Mouse (Mus musculus) liver, embryonic 14.5 days (tissue): ENCODE measurements around the gene Casp7. TPM values are rescaled to one million over a fixed set of nuclear protein-coding genes. Genes with fewer than 3 reads are reported as not detected.

Experiments
- ATAC-seq: fragments of 200-750 bp; cut with Nextera tagmentation; 2 replicates; pipeline ENCODE4 v1.8.0; 2017; ENCODE audit warnings: moderate number of reproducible peaks, mild to moderate bottlenecking, moderate library complexity; ENCODE audit not compliant: insufficient read depth
- DNase-seq, 3 experiments: peaks; one replicate each; pipeline ENCODE4 v3.0.0-alpha.2; 2012 to 2013; ENCODE audit warnings: low read depth in 3 of 3, low spot score in 3 of 3
- H3K27ac ChIP-seq: fragments of 300-500 bp; sonication (generic); 2 replicates; pipeline ENCODE4 v1.5.1; 2014; ENCODE audit warnings: moderate library complexity, mild to moderate bottlenecking, control low read depth, inconsistent platforms
- H3K27me3 ChIP-seq: fragments of 300-500 bp; sonication (generic); 2 replicates; pipeline ENCODE4 v1.6.1; 2014; ENCODE audit warnings: mild to moderate bottlenecking, low read length, moderate library complexity; ENCODE audit not compliant: control insufficient read depth, insufficient read depth
- H3K36me3 ChIP-seq: fragments of 300-500 bp; sonication (generic); replicated peaks from 2 replicates; pipeline ENCODE4 v1.6.1; 2014; ENCODE audit warnings: low read depth; ENCODE audit not compliant: control insufficient read depth, insufficient read depth
- H3K4me1 ChIP-seq, 2 experiments: fragments of 200-500 bp in 1 of 2; fragments of 300-500 bp in 1 of 2; sonication (generic) in 1 of 2; replicated peaks; 2 replicates each; pipeline ENCODE4 v1.6.1; 2012 to 2014; ENCODE audit warnings: antibody characterized with exemption in 1 of 2, inconsistent platforms in 1 of 2, low read length in 1 of 2; ENCODE audit not compliant: control insufficient read depth in 2 of 2, insufficient read depth in 2 of 2
- H3K4me2 ChIP-seq: fragments of 300-500 bp; sonication (generic); 2 replicates; pipeline ENCODE4 v1.6.1; 2014; ENCODE audit warnings: low read depth, mild to moderate bottlenecking, control low read depth, moderate library complexity
- H3K4me3 ChIP-seq, 2 experiments: fragments of 200-500 bp in 1 of 2; fragments of 300-500 bp in 1 of 2; sonication (generic) in 1 of 2; 2 replicates each; pipeline ENCODE4 v1.5.1; 2012 to 2014; ENCODE audit warnings: low read depth in 2 of 2, low read length in 2 of 2, mild to moderate bottlenecking in 2 of 2, control low read depth in 1 of 2, inconsistent platforms in 1 of 2, moderate library complexity in 1 of 2; ENCODE audit not compliant: insufficient read depth in 1 of 2
- H3K9ac ChIP-seq: fragments of 300-500 bp; sonication (generic); replicated peaks from 2 replicates; pipeline ENCODE4 v1.6.1; 2014; ENCODE audit warnings: mild to moderate bottlenecking, control low read depth, moderate library complexity
- H3K9me3 ChIP-seq: fragments of 300-500 bp; sonication (generic); 2 replicates; pipeline ENCODE4 v1.6.1; 2016; ENCODE audit warnings: low read length, mixed read lengths; ENCODE audit not compliant: control insufficient read depth
- CTCF ChIP-seq: IDR thresholded peaks from 2 replicates; pipeline ENCODE4 v1.5.1; 2016; ENCODE audit warnings: antibody characterized with exemption, low read depth, control low read depth
- EP300 ChIP-seq: IDR thresholded peaks from 2 replicates; pipeline ENCODE4 v1.6.1; 2016; ENCODE audit warnings: antibody characterized with exemption, low read depth
- WGBS: fragments of 180-500 bp; shearing (Covaris S2); extraction: QIAGEN DNeasy Blood & Tissue Kit; methylation state at CpG from one replicate; pipeline ENCODE4 v1.1.7; 2014; ENCODE audit not compliant: insufficient replicate concordance; 5-methylcytosine and 5-hydroxymethylcytosine counted together
- polyA plus RNA-seq, 2 experiments: library from polyadenylated mRNA; depleted of rRNA in 1 of 2; stranded (reverse) in 1 of 2; unstranded in 1 of 2; fragments of >200 nt; fragmentation: Nextera tagmentation in 1 of 2; extraction: Ambion mirVana in 1 of 2; gene quantifications; 2 replicates each; pipeline versions ENCODE4 v1.2.1 to v1.2.3; 2012 to 2014

Casp7 gene
- polyA plus RNA-seq, 2 experiments = 9.5 to 13.2 TPM

DNA sequence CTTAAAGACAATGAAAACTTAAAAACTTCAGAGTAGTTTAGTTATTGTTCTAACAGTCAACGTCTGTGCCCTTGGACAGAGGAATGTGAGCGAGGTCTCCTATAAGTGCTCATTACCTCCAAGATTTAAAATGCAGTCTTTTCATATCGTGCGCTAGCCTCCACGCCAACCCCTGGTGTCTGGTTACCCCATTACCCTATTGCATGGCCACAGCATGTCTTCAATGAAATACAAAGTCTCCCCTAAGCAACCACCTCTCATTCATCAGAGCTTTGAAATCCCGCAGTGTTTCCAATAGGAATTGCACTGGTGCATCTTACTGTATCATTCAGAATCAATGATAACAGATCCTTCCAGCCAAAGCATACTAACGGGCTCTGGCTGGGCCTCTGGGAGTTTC, 24.7 kb upstream of the Casp7 start:
- H3K27ac ChIP-seq = no peak overlapping the region
- TF ChIP-seq EP300 (no peak), CTCF (no peak)
- 71% methylated on average over 7 of the region's 7 CpGs for WGBS

DNA sequence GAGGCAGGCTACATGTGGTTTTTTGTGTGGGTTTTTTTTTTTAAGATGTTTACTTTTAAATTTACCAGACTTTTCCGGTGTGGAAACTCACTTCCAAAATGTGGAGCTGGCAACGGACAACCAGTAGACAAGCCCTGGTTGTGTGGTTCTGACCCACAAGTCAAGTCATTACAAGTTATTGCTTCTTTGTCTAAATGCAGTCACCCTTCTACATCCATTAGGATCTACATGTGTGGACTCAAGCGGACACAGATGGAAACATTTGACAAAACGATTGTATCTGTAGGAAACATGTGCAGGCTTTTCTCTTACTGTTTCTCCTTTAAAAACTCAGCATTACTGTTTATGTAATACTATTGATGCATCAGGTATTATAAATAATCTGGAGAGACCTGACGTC, 23.7 kb upstream of the Casp7 start:
- Histone ChIP-seq H3K4me1 (peaks cover 1% of the 10 kb centered on the region in 2 experiments), H3K9ac (no peak overlapping the region), H3K4me2 (no peak overlapping the region), H3K4me3 (no peak overlapping the region), H3K36me3 (no peaks in the 10 kb centered on the region), H3K9me3 (no peaks in the 10 kb centered on the region; the same call in 1 of the 2 replicates), H3K27me3 (no peaks in the 10 kb centered on the region), H3K27ac (no peak overlapping the region)
- DNase-seq (no peak), ATAC-seq (no peak)
- no peak for TF ChIP-seq CTCF
- TF ChIP-seq EP300 = no peak
- 69% methylated on average over 5 of the region's 5 CpGs for WGBS

More for the DNA sequence above, 24.7 kb upstream of the Casp7 start:
- Histone ChIP-seq H3K9me3 (no peaks in the 10 kb centered on the region; the same call in 1 of the 2 replicates), H3K4me1 (no peaks in the 10 kb centered on the region), H3K4me3 (no peak overlapping the region), H3K4me2 (no peak overlapping the region), H3K27me3 (no peaks in the 10 kb centered on the region), H3K36me3 (no peaks in the 10 kb centered on the region), H3K9ac (no peak overlapping the region)
- DNase-seq (no peak), ATAC-seq (no peak)

DNA sequence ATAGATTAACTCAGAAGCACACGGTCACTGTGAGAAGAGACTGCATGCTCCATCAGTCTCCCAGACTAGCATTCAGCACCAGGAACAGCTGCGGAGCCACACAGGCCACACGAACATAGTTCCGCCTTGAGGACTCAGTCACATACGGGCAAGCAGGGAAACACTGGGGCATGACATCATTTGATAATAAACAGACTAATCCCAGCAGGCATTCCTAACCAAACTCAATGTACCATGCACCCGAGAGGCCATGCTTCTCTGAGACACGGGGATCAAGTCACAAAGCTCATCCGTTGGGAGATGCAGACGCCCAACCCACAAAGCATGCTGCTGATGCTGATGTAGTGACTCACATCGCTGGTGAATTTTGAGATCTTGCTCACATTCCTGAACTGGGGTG, 22.9 kb upstream of the Casp7 start:
- Histone ChIP-seq H3K9ac (no peak overlapping the region), H3K36me3 (no peaks in the 10 kb centered on the region), H3K4me2 (no peak overlapping the region), H3K27me3 (no peaks in the 10 kb centered on the region), H3K9me3 (no peaks in the 10 kb centered on the region; the same call in 1 of the 2 replicates), H3K27ac (no peak overlapping the region), H3K4me1 (peaks cover 8 to 9% of the 10 kb centered on the region in 2 experiments), H3K4me3 (no peak overlapping the region)
- 68% methylated on average over 10 of the region's 10 CpGs for WGBS
- DNase-seq (no peak), ATAC-seq (no peak)
- TF ChIP-seq CTCF = no peak

DNA sequence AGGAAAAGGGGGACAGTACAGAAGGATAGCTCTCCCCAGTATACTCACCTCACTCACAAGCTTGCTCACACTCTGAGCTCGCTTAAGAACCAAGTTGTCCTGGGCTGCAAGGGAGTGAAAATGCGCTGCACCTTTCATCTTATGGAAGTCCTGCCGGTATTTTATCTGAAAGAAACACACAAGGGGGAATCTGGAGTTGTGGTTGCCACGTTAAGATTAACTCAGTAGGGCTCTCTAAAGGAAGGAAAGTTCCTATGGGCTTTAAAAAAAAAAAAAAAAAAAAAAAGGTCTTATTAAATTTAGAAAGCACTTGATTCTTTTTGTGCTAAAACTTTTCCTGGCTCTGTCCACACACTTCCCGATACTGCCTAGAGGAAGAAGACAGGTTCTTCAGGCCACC, 18.9 kb upstream of the Casp7 start:
- Histone ChIP-seq H3K36me3 (no peaks in the 10 kb centered on the region), H3K4me3 (no peak overlapping the region), H3K27ac (no peak overlapping the region), H3K9me3 (no peaks in the 10 kb centered on the region; the same call in 1 of the 2 replicates), H3K27me3 (no peaks in the 10 kb centered on the region), H3K4me1 (peaks cover 8 to 23% of the 10 kb centered on the region in 2 experiments), H3K9ac (no peak overlapping the region), H3K4me2 (no peak overlapping the region)
- no peak for TF ChIP-seq CTCF
- no peak for TF ChIP-seq EP300
- no peak for DNase-seq
- WGBS = 34% methylated on average over 5 of the region's 5 CpGs
- no peak for ATAC-seq

DNA sequence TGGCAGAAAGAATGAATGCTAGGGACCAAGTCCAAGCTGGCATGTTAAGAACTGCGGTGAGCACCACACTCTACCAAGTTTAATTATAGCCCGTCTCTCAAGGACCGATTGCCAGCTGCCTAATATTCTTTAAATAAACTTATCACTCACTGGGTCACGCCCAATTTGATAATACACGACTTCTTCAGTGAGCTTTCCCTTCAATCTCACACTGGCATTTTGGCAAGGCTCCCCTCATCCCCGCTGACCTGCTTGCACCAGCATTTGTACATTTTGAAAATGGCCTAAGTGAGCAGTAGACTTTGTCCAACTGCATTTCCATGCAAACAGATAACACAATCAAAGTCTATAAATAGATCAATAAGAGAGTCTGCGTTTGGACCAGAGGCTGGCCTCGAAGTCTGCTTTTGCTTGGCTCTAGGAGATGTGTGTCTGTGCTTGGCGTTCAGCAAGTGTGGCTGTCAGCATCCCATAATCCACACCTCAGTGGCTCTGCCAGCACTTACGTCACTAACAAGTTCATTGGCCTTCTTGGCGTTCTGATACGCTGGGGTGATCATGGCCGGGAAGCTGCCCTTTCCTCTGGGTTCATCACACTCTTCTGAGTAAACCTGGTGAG, 18.3 kb upstream of the Casp7 start:
- no peaks in the 10 kb centered on the region for H3K27me3 ChIP-seq
- H3K4me1 ChIP-seq = peaks cover 8 to 23% of the 10 kb centered on the region in 2 experiments
- no peak; the same call in 1 of the 2 replicates for ATAC-seq
- H3K9ac ChIP-seq = no peak overlapping the region
- 49% methylated on average over 13 of the region's 13 CpGs for WGBS
- no peaks in the 10 kb centered on the region for H3K36me3 ChIP-seq
- no peak overlapping the region for H3K27ac ChIP-seq
- no peak overlapping the region for H3K4me3 ChIP-seq
- no peak overlapping the region for H3K4me2 ChIP-seq
- DNase-seq = no peak
- TF ChIP-seq EP300 = no peak
- no peak for TF ChIP-seq CTCF
- no peaks in the 10 kb centered on the region; the same call in 1 of the 2 replicates for H3K9me3 ChIP-seq
